In the genomic region with DNA sequence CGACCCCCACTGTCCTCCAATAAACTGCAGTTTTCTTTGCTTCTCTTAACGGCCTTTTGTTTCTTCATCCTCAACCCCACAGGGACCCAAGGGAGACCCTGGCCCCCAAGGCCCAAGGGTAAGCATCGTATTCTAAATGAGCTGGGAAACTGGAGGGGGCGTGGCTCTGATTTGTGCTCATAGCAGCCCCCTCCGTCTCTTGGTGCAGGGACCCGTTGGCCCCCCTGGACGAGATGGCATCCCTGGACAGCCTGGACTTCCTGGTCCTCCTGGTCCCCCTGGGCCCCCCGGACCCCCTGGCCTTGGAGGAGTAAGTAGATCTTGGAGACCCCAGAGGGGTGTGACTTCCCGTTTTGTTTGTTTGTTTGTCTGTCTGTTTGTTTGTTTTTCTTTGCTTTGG, we compare ENCODE assay signal across 10 mouse cellular contexts. TPM values are rescaled to one million over a fixed set of nuclear protein-coding genes. Genes with fewer than 3 reads are reported as not detected.
DNase-seq lines count a peak whose midpoint lies in the region; ATAC-seq and TF ChIP-seq lines count a peak whose summit lies in the region.
"Had no signal": no experiment of that assay in that cellular context is flagged by ENCODE, and none has a peak within 500 bp of the region (broad histone marks: within the 10 kb centered on the region; RNA-seq: fewer than 3 reads in every experiment).

No protein-coding gene starts in this region.

- 19% methylated on average over 9 of the region's 9 CpGs for WGBS in lung, postnatal 0 days
- 32% methylated on average over 9 of the region's 9 CpGs for WGBS in limb, embryonic 10.5 days

- H3K4me1 ChIP-seq in lung, postnatal 0 days (ENCODE audit: insufficient read depth, low read depth, low read length), result no peaks in the 10 kb centered on the region
- H3K4me1 ChIP-seq in limb, embryonic 10.5 days, result peaks cover 56% of the 10 kb centered on the region

- H3K4me3 ChIP-seq in lung, postnatal 0 days (ENCODE audit: low read depth, low read length), result peak overlapping the region; percentile 42
- H3K4me3 ChIP-seq in limb, embryonic 10.5 days, result peak overlapping the region; percentile 56
- H3K4me3 ChIP-seq: erythroblast, embryonic 14.5 days had no signal

- TF ChIP-seq EP300 in lung, postnatal 0 days (IDR thresholded peaks at IDR 0.05), result no peak

- H3K27me3 ChIP-seq in lung, postnatal 0 days (replicated peaks; ENCODE audit: insufficient read depth, low read length), result peaks cover 16% of the 10 kb centered on the region; the same call in 1 of the 2 replicates
- peaks cover 62% of the 10 kb centered on the region for H3K27me3 ChIP-seq in limb, embryonic 10.5 days (ENCODE audit: low read depth, poor library complexity, severe bottlenecking)

- no peak for ATAC-seq in lung, postnatal 0 days

- TF ChIP-seq CTCF in lung, postnatal 0 days (IDR thresholded peaks at IDR 0.05), result no peak

- peak; percentile 92 for DNase-seq in heart, adult 11 months
- DNase-seq in heart, postnatal 10 days, result no peak
- DNase-seq in lung, postnatal 0 days (ENCODE audit: low spot score), result no peak
- DNase-seq in lung, postnatal 36 days, result no peak
- DNase-seq in limb, embryonic 10.5 days (ENCODE audit: low spot score), result no peak
- DNase-seq in yolk sac, embryonic 10.5 days (ENCODE audit: low spot score), result peak; percentile 78
- DNase-seq in left cerebral cortex, adult 8-10 months (ENCODE audit: low spot score in 2 of 2), result no peak
- DNase-seq in retina, embryonic 14.5 days (ENCODE audit: low spot score), result no peak

- H3K36me3 ChIP-seq in lung, postnatal 0 days (ENCODE audit: insufficient read depth, low read length), result no peaks in the 10 kb centered on the region
- peaks cover 41% of the 10 kb centered on the region for H3K36me3 ChIP-seq in limb, embryonic 10.5 days

- H3K9me3 ChIP-seq in lung, postnatal 0 days (ENCODE audit: low read length), result no peaks in the 10 kb centered on the region
- no peaks in the 10 kb centered on the region for H3K9me3 ChIP-seq in limb, embryonic 10.5 days (replicated peaks)

- intact Hi-C loops in heart, postnatal 10 days (cut with DNase I), result loop anchor here (2.0 to 5.0 kb wide), 4 partner anchors 63 to 169 kb away; no protein-coding TSS in a partner anchor

- H3K27ac ChIP-seq in lung, postnatal 0 days (ENCODE audit: low read length), result no peak overlapping the region
- no peak overlapping the region for H3K27ac ChIP-seq in limb, embryonic 10.5 days

- H3K4me2 ChIP-seq in lung, postnatal 0 days (replicated peaks; ENCODE audit: low read depth, low read length), result peak overlapping the region; percentile 61

- H3K9ac ChIP-seq in lung, postnatal 0 days (replicated peaks; ENCODE audit: low read depth), result no peak overlapping the region

RNA-seq across cellular contexts. Expression of gene Col1a1, which starts 2.3 kb away (rescaled TPM):
- total RNA-seq in heart, postnatal 10 days (2021), result 100 to 1,000 TPM; 869 to 988 TPM
- 464 and 478 TPM in 2 replicates for polyA plus RNA-seq in lung, postnatal 0 days (2015; fragmentation: Nextera tagmentation; extraction: Ambion mirVana)
- polyA plus RNA-seq in limb, embryonic 10.5 days (2016; fragmentation: Nextera tagmentation; extraction: Ambion mirVana), result 81.4 and 104 TPM in 2 replicates
- 10 to 100 TPM in 1 of 4 experiments, 1 to 10 TPM in 3; 7.0 to 10.2 (median 8.0) TPM for total RNA-seq in left cerebral cortex, adult 8-10 months (2022)

RNA-seq across cellular contexts. Expression of gene Hils1, which starts 29.1 kb away (rescaled TPM):
- not detected for total RNA-seq in heart, postnatal 10 days (2021)
- not detected in 2 replicates for polyA plus RNA-seq in lung, postnatal 0 days (2015; fragmentation: Nextera tagmentation; extraction: Ambion mirVana)
- not detected in 2 replicates for polyA plus RNA-seq in limb, embryonic 10.5 days (2016; fragmentation: Nextera tagmentation; extraction: Ambion mirVana)
- not detected for total RNA-seq in left cerebral cortex, adult 8-10 months (2022)
- total RNA-seq: liver, adult 2 months had no signal
- polyA plus RNA-seq: erythroblast, embryonic 14.5 days; liver, adult 2 months had no signal

RNA-seq across cellular contexts. Expression of gene Sgca, which starts 37.8 kb away (rescaled TPM):
- total RNA-seq in heart, postnatal 10 days (2021), result 100 to 1,000 TPM; 123 to 128 TPM
- 0.33 and 0.55 TPM in 2 replicates for polyA plus RNA-seq in lung, postnatal 0 days (2015; fragmentation: Nextera tagmentation; extraction: Ambion mirVana)
- polyA plus RNA-seq in limb, embryonic 10.5 days (2016; fragmentation: Nextera tagmentation; extraction: Ambion mirVana), result 0.23 TPM in 1 of 2 replicates, not detected in the other
- total RNA-seq in left cerebral cortex, adult 8-10 months (2022), result under 1 TPM in 3 of 4 experiments, not detected in 1; 0.23 to 0.48 (median 0.25) TPM
- polyA plus RNA-seq: erythroblast, embryonic 14.5 days; liver, adult 2 months had no signal

RNA-seq across cellular contexts. Expression of gene Ppp1r9b, which starts 52.5 kb away (rescaled TPM):
- total RNA-seq in heart, postnatal 10 days (2021), result 10 to 100 TPM; 51.3 to 58.5 TPM
- 9.8 and 11.5 TPM in 2 replicates for polyA plus RNA-seq in lung, postnatal 0 days (2015; fragmentation: Nextera tagmentation; extraction: Ambion mirVana)
- 9.9 and 10.8 TPM in 2 replicates for polyA plus RNA-seq in limb, embryonic 10.5 days (2016; fragmentation: Nextera tagmentation; extraction: Ambion mirVana)
- total RNA-seq in left cerebral cortex, adult 8-10 months (2022), result 100 to 1,000 TPM; 708 to 774 (median 713) TPM

Comparison
In these comparisons a context has a peak if more than half of its experiments do, and no peak if none do; other contexts are left out.
1. DNase-seq: peak in heart, adult 11 months (single experiment) and yolk sac, embryonic 10.5 days (single experiment); none in heart, postnatal 10 days (0 of 2), lung, postnatal 0 days (single experiment), lung, postnatal 36 days (single experiment), limb, embryonic 10.5 days (single experiment), left cerebral cortex, adult 8-10 months (0 of 2) and retina, embryonic 14.5 days (single experiment).
2. RNA of gene Col1a1, which starts 2.3 kb away (total RNA-seq): 869 to 988 TPM in heart, postnatal 10 days; 7.0 to 10.2 TPM in left cerebral cortex, adult 8-10 months; every median in the first group is over 10 times any median in the second.
3. RNA of gene Sgca, which starts 37.8 kb away (total RNA-seq): 123 to 128 TPM in heart, postnatal 10 days; 0.23 to 0.48 TPM in left cerebral cortex, adult 8-10 months; every median in the first group is over 10 times any median in the second.